Mouse (Mus musculus) testis, adult 2 months (tissue): Measurements from ENCODE around the gene Rras2. TPM values are rescaled to one million over a fixed set of nuclear protein-coding genes. Genes with fewer than 3 reads are reported as not detected.

Experiments
- H3K27ac ChIP-seq: fragments of 200-500 bp; 2 replicates; pipeline ENCODE4 v1.5.1; 2012; ENCODE audit warnings: low read depth, low read length; ENCODE audit not compliant: control insufficient read depth, insufficient read depth
- H3K27me3 ChIP-seq: fragments of 200-500 bp; 2 replicates; pipeline ENCODE4 v1.6.1; 2012; ENCODE audit warnings: mild to moderate bottlenecking, low read length, moderate library complexity; ENCODE audit not compliant: control insufficient read depth, insufficient read depth
- H3K36me3 ChIP-seq: fragments of 200-500 bp; 2 replicates; pipeline ENCODE4 v1.6.1; 2012; ENCODE audit warnings: mild to moderate bottlenecking, low read length; ENCODE audit not compliant: control insufficient read depth, insufficient read depth
- H3K4me1 ChIP-seq: fragments of 200-500 bp; 2 replicates; pipeline ENCODE4 v1.6.1; 2012; ENCODE audit warnings: low read length; ENCODE audit not compliant: control insufficient read depth, insufficient read depth
- H3K4me3 ChIP-seq: fragments of 200-500 bp; 2 replicates; pipeline ENCODE4 v1.5.1; 2012; ENCODE audit warnings: low read depth, mild to moderate bottlenecking, low read length, moderate library complexity, mixed read lengths; ENCODE audit not compliant: control insufficient read depth
- CTCF ChIP-seq: fragments of 200-500 bp; IDR thresholded peaks from 2 replicates; pipeline ENCODE4 v1.5.1; 2012; ENCODE audit warnings: low read depth, mild to moderate bottlenecking, inconsistent platforms, low read length, moderate library complexity; ENCODE audit not compliant: control insufficient read depth, insufficient read depth, insufficient replicate concordance
- POLR2A ChIP-seq: fragments of 200-500 bp; IDR thresholded peaks from 2 replicates; pipeline ENCODE4 v1.6.1; 2012; ENCODE audit warnings: low read depth, mild to moderate bottlenecking, inconsistent platforms, low read length, moderate library complexity; ENCODE audit not compliant: control insufficient read depth
- polyA plus RNA-seq: library from polyadenylated mRNA; depleted of rRNA; stranded (reverse); fragments of >200 nt; gene quantifications from 2 replicates; pipeline ENCODE4 v1.2.3, GENCODE M21; 2012

Rras2 gene
- polyA plus RNA-seq, 1 experiment: 5.4 TPM

DNA sequence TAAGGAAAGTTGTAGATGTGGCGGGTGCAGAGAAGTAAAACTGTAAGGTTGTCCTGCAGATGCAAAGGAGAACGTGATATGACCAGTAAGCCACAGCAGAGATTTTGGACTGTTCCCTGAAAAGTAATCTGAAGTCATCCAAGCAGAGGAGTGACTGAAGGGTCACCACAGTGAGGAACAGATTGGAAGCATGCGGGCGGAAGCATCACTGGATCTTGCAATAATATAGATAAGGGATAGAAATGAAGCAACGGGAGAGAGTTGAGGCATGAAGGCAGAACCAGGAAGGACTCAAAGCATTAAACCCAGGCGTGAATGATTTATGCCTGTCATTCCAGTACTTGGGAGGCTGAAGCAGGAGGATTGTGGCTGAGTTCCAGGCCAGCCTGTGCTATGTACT lies 32.0 kb upstream of the Rras2 start:
- Histone ChIP-seq H3K4me1 (no peaks in the 10 kb centered on the region), H3K27ac (no peak overlapping the region), H3K27me3 (no peaks in the 10 kb centered on the region), H3K4me3 (no peak overlapping the region), H3K36me3 (no peaks in the 10 kb centered on the region)
- TF ChIP-seq POLR2A: no peak
- TF ChIP-seq CTCF: no peak

DNA sequence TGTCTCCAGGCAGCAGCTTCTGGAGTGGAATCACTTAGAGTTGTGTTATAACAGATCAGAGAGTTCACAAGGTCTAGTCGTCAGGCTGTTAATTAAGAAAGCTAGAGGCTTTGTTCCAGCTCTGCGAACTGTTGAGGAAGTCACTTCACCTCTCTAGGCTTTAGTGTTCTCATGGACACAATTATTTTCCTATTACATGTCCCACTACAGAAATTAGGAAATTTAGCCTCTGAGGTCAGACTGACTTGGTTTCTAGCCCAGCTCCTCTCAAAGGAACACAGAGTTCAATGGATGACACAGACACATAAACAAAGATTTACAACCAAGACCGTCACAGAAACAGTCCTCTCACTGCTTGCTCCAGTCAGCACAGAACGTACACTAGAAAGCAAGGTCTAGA lies 31.6 kb upstream of the Rras2 start:
- no peak overlapping the region for H3K4me3 ChIP-seq
- TF ChIP-seq POLR2A (no peak), CTCF (no peak)
- no peaks in the 10 kb centered on the region for H3K27me3 ChIP-seq
- H3K36me3 ChIP-seq: no peaks in the 10 kb centered on the region
- no peak overlapping the region for H3K27ac ChIP-seq
- H3K4me1 ChIP-seq: no peaks in the 10 kb centered on the region

DNA sequence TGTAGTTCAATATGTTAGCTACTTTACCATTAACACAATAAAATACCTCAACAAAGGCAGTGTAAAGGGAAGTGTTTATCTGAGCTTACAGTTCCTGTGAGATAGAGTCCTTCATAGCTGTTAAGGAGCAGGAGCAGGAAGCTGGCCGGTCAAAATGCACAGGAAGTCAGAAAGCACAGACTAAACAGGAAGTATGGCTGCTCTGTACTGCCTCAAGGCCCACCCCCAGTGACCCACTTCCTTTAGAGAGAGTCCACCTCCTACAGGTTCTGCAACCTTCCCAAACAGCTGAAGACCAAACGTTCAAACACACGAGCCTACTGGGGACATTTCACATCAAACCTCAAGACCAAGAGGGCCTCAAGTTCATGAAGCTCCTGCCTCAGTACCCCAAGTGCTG lies 28.3 kb upstream of the Rras2 start:
- Histone ChIP-seq H3K4me1 (no peaks in the 10 kb centered on the region), H3K36me3 (no peaks in the 10 kb centered on the region)
- TF ChIP-seq POLR2A: no peak
- no peak for TF ChIP-seq CTCF

GRCm38 (mm10) chr7:114142151-114142798 lies 24.7 kb upstream of the Rras2 start:
- no peak overlapping the region for H3K27ac ChIP-seq
- H3K36me3 ChIP-seq: no peaks in the 10 kb centered on the region
- H3K4me1 ChIP-seq: no peaks in the 10 kb centered on the region
- no peaks in the 10 kb centered on the region for H3K27me3 ChIP-seq
- H3K4me3 ChIP-seq: no peak overlapping the region
- no peak for TF ChIP-seq POLR2A
- no peak for TF ChIP-seq CTCF

More for the DNA sequence above, 28.3 kb upstream of the Rras2 start:
- no peaks in the 10 kb centered on the region for H3K27me3 ChIP-seq
- no peak overlapping the region for H3K4me3 ChIP-seq
- no peak overlapping the region for H3K27ac ChIP-seq

DNA sequence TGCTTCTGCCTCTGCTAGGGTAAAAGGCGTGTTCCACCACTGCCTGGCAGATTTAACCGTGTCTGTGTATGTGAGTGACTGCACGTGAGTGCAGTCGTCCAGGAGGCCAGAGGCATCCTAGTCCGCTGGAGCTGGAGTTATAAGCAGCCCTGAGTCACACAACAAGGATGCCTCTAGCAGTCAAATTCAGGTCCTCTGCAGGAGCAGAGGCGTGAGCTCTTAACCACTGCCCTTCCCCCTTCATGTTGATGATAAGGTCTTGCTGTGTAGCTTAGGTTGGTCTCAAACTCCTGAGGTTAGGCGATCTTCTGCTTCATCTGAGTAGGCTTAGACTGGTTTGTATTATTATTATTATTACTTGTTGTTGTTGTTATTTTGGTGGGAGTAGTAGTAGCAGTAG lies 22.4 kb upstream of the Rras2 start:
- Histone ChIP-seq H3K4me1 (no peaks in the 10 kb centered on the region), H3K27me3 (no peaks in the 10 kb centered on the region)

GRCm38 (mm10) chr7:114139400-114139799 lies 21.8 kb upstream of the Rras2 start:
- Histone ChIP-seq H3K36me3 (no peaks in the 10 kb centered on the region), H3K27ac (no peak overlapping the region), H3K4me3 (no peak overlapping the region), H3K4me1 (no peaks in the 10 kb centered on the region), H3K27me3 (no peaks in the 10 kb centered on the region)
- TF ChIP-seq POLR2A: no peak
- TF ChIP-seq CTCF: no peak

More for the DNA sequence above, 22.4 kb upstream of the Rras2 start:
- Histone ChIP-seq H3K27ac (no peak overlapping the region), H3K36me3 (no peaks in the 10 kb centered on the region), H3K4me3 (no peak overlapping the region)
- TF ChIP-seq POLR2A: no peak
- TF ChIP-seq CTCF: no peak

DNA sequence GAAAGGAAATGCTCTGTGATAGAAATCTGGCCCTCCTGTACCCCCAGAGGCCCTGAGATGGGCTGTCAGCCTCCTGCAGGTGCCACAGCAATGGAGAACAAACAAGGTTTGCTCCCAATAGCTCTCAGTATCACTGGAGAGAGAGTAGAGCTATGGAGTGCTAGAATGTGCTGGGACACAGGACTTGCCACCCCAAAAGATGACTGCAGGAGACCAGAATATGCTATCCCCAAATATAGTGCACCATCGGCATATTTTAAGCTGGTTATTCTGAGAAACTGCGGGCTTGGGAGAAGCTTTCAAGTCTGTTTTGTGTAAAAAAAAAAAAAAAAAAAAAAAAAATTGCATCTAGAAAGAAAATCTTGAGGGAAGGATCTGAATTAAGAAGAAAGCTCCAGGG lies 20.7 kb upstream of the Rras2 start:
- no peaks in the 10 kb centered on the region for H3K36me3 ChIP-seq
- H3K4me3 ChIP-seq: no peak overlapping the region
- TF ChIP-seq CTCF: no peak
- TF ChIP-seq POLR2A: no peak
- no peak overlapping the region for H3K27ac ChIP-seq
- H3K4me1 ChIP-seq: no peaks in the 10 kb centered on the region
- H3K27me3 ChIP-seq: no peaks in the 10 kb centered on the region

GRCm38 (mm10) chr7:114135166-114135565 lies 17.6 kb upstream of the Rras2 start:
- TF ChIP-seq POLR2A: no peak
- TF ChIP-seq CTCF: no peak
- Histone ChIP-seq H3K27me3 (no peaks in the 10 kb centered on the region), H3K27ac (no peak overlapping the region), H3K4me1 (no peaks in the 10 kb centered on the region), H3K4me3 (no peak overlapping the region), H3K36me3 (no peaks in the 10 kb centered on the region)
